Mouse (Mus musculus) liver, postnatal 0 days (tissue): ENCODE measurements at regions not wholly inside any gene's neighbourhood (a gene's known extent, or its start where the extent isn't known, plus 50 kb on each side); places are given as distances from the start of the nearest gene placed in this dataset.

Source experiments
- CTCF ChIP-seq: sonication (generic); IDR thresholded peaks from 2 replicates; pipeline ENCODE4 v1.5.1; 2016; ENCODE audit warnings: antibody characterized with exemption, low read depth
- EP300 ChIP-seq: IDR thresholded peaks from 2 replicates; pipeline ENCODE4 v1.6.1; 2016; ENCODE audit warnings: antibody characterized with exemption, low read depth, mild to moderate bottlenecking

- TF ChIP-seq CTCF (no peak), EP300 (no peak)
These were observed 1345.4 kb upstream of the Dsel start for GRCm38 (mm10) chr1:113210095-113210494.
